Mouse (Mus musculus) embryonic fibroblast, embryonic 13.5 days (primary cell): ENCODE results near the gene Elf2.

Experiments used
- CTCF ChIP-seq: IDR thresholded peaks from 2 replicates; pipeline ENCODE4 v1.5.1; 2011; ENCODE audit warnings: mild to moderate bottlenecking, control low read depth, low read length, moderate library complexity, borderline replicate concordance; ENCODE audit not compliant: insufficient read depth
- POLR2A ChIP-seq: IDR thresholded peaks from 2 replicates; pipeline ENCODE4 v1.6.1; 2011; ENCODE audit warnings: low read depth, mild to moderate bottlenecking, control low read depth, low read length, moderate library complexity

DNA sequence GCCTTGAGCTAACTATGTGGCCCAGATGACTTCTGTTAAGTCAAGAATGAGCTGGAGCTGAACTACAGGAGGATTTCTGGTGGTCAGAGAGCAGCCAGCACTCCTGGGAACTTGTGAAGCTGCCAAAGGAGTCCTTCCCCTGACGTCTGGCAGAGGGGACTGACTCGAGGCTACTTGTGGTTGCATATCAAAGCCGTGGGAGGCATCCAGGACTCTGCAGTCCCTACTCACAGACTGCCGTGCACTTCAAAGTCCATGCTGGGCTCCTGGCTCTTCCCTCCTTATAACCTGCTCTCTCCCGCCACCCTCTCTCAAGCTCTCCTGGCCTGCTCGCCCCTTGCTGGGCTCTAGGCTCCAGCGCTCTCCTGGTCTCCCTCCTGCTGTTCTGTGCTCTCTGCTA, 30.4 kb downstream of the Elf2 start:
- TF ChIP-seq CTCF: no peak
- TF ChIP-seq POLR2A: no peak
